Mouse (Mus musculus) olfactory bulb, adult 2 months (tissue): Measurements from ENCODE around the gene Ctnnb1.

Experiments
- CTCF ChIP-seq: fragments of 200-500 bp; IDR thresholded peaks from 2 replicates; pipeline ENCODE4 v1.5.1; 2012; ENCODE audit warnings: low read depth, mild to moderate bottlenecking, low read length, moderate library complexity; ENCODE audit not compliant: insufficient read depth
- POLR2A ChIP-seq: fragments of 200-500 bp; IDR thresholded peaks from 2 replicates; pipeline ENCODE4 v1.6.1; 2012; ENCODE audit warnings: mild to moderate bottlenecking, low read depth, low read length, moderate library complexity; ENCODE audit not compliant: insufficient read depth

GRCm38 (mm10) chr9:120933587-120933885, 4.5 kb downstream of the Ctnnb1 start:
- TF ChIP-seq POLR2A, result no peak
- no peak for TF ChIP-seq CTCF
